Mouse (Mus musculus): ENCODE data around the gene Col4a2.

Col4a2 gene

GRCm38 (mm10) chr8:11312349-11313175, at the start of gene Col4a2, which contains the start of gene Col4a1:
Gene Col4a2, plus strand, starts transcription at chr8:11312805.
Gene Col4a1, minus strand, starts transcription at chr8:11312826.
- DNase-seq (ENCODE audit: low read depth in 1 of 2, low spot score in 2 of 2), result no peak

GRCm38 (mm10) chr8:11263848-11264247, 48.8 kb upstream of the Col4a2 start:
- DNase-seq (ENCODE audit: low read depth in 1 of 2, low spot score in 2 of 2), result no peak

GRCm38 (mm10) chr8:11265971-11266370, 46.6 kb upstream of the Col4a2 start:
- no peak for DNase-seq (ENCODE audit: low read depth in 1 of 2, low spot score in 2 of 2)

GRCm38 (mm10) chr8:11266471-11266870, 46.1 kb upstream of the Col4a2 start:
- DNase-seq (ENCODE audit: low read depth in 1 of 2, low spot score in 2 of 2), result no peak

GRCm38 (mm10) chr8:11268753-11269152, 43.9 kb upstream of the Col4a2 start:
- no peak for DNase-seq (ENCODE audit: low read depth in 1 of 2, low spot score in 2 of 2)

DNA sequence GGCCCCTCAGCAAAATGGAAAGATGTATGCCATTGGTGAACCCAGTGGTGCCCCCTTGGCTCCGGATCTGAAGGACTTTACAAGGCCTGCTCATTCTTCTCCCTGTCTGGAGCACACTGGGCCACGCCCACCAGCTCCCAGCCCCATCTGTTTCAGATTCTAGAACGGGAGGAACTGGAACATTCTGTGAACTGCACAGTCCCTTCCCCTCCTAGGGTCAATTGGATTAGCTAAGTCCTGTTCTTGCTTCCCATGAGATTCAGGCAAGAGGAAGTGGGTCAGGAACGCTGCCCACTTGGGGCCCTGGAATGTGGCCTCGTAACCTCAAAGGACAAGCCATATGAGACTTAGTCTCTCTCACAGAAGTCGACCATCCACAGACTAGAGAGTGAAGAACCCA, 41.8 kb upstream of the Col4a2 start:
- DNase-seq (ENCODE audit: low read depth in 1 of 2, low spot score in 2 of 2), result no peak

- no peak for DNase-seq (ENCODE audit: low read depth in 1 of 2, low spot score in 2 of 2)
Measured at GRCm38 (mm10) chr8:11272205-11272604, 40.4 kb upstream of the Col4a2 start.

- no peak for DNase-seq (ENCODE audit: low read depth in 1 of 2, low spot score in 2 of 2)
Measured at GRCm38 (mm10) chr8:11273506-11274158, 39.0 kb upstream of the Col4a2 start.

DNA sequence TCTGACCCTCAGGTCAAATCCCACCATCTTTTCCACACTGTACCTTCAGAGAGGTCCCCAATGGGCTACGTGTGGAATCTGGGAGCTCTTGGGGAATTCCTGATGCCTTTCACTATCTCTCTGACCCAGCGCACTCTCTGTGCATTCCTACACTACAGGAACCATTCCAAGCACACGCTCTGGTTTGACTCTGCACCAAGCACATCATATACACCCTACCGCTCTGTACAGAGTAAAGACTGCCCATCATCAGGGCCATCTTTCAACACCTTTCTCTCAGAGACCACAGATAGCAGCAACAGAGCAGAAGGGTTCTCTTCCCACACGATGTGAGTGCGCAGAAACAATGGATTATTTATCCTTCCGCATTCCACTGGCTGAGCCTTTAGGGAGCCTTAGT, 38.2 kb upstream of the Col4a2 start:
- no peak for DNase-seq (ENCODE audit: low read depth in 1 of 2, low spot score in 2 of 2)

GRCm38 (mm10) chr8:11276286-11276685, 36.3 kb upstream of the Col4a2 start:
- no peak for DNase-seq (ENCODE audit: low read depth in 1 of 2, low spot score in 2 of 2)

- no peak for DNase-seq (ENCODE audit: low read depth in 1 of 2, low spot score in 2 of 2)
Measured at GRCm38 (mm10) chr8:11277602-11278051, 35.0 kb upstream of the Col4a2 start.

- DNase-seq (ENCODE audit: low read depth in 1 of 2, low spot score in 2 of 2), result no peak
Measured at GRCm38 (mm10) chr8:11278101-11278611, 34.4 kb upstream of the Col4a2 start.

DNA sequence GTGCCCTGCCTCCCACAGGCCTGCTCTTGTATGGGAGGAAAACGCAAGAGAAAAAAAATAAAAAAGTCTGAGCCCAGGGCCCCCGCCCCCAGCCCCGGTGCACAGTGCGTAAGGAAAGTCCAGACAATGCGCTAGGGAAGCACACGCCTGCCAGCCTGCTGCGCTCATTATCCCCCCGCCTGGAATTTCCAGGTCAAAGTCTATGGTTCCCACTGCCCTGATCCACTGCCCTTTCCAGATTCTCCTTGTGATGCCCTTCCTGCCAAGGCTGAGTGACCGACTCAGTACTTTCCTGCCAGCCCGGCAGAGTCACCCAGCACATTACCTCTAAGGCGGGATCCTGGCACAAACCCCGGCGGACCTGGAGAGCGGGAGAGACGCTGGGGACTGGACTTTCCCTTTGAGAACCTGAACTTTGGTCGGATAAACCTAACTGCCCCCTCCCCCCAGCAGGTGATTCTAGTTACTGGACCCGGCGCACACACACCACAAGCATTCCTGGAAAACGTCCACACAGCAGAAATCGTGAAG, 33.2 kb upstream of the Col4a2 start:
- no peak for DNase-seq (ENCODE audit: low read depth in 1 of 2, low spot score in 2 of 2)

DNA sequence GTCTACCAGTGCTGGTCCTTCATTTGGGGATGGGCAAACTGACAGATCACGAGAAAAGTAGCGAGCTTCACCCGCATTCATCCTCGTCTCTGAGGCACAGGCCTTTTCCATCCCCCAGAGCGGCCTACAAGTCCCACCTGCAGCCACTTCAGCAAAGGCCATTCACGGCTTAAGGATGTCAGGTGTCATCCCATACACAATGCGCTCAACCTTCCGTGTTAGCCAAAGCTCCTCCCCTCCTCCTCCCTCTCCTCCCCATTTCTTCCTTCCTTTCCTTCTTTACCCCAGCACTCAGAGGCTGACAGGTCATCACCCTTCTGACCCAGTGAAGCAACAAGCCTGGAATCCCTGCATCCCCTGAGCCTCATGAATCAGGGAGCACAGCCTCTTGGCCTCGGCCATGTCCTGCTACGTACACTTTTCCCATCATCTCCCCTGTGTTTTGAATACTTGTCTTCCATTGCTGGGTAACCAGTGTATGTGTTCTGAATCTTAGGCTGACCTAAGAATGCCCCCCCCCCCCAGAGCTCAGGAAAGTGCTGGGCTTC, 31.8 kb upstream of the Col4a2 start:
- DNase-seq (ENCODE audit: low read depth in 1 of 2, low spot score in 2 of 2), result no peak

DNA sequence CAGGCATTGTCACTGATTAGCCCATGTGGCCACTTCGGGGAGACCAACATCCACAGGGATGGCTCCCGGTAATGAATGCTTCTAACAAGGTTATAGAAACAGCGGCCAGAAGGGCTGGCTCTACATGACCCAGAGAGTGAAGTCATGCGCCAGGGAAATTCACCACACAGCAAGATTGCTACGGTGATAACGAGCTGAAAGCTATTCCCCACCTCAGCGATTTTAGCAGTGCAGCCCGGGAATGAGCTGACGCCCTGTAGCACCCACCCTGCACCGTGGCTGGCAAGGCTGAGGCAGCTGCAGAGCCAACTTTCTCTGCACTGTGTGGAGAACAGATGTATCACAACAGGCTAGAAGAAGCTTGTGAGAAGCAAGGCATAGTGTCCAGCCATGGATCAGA, 30.5 kb upstream of the Col4a2 start:
- no peak for DNase-seq (ENCODE audit: low read depth in 1 of 2, low spot score in 2 of 2)

DNA sequence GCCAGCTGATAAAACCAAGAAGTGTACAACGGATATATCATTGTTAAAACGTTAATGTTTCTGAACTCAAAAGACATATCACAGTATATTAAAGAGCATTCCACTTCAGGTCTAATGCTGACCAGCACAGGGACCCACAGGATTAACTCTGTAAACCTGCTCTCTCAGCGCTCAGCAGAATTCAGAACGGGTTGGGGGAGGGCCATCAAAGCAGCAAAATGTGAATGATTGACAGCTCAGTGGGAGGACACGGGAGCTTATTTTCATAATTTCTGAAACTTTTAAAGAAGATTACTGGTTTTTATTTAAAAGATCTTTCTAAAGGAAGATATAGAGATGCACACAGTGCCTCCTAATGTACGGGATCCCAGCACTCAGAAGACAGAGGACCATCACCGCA, 29.9 kb upstream of the Col4a2 start:
- no peak for DNase-seq (ENCODE audit: low read depth in 1 of 2, low spot score in 2 of 2)

DNA sequence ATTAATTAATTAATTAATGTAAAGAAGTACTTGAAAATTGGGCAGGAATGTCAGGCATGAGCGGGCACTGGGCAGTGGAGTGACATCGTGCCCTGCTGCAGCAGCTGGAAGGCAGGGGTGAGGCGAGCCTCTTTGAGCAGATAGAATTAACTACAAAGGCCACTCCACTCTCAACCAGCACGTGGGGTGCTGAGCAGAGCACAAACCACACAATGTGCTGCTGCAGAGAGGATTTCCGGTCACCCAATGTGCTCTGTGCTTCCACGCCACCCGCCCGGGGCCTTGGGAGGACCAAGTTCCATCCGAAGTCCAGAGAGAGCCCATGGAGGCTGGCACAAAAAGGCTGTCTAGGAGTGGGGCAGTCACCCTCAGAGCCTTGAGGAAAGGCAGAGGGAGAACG, 29.4 kb upstream of the Col4a2 start:
- DNase-seq (ENCODE audit: low read depth in 1 of 2, low spot score in 2 of 2), result no peak

DNA sequence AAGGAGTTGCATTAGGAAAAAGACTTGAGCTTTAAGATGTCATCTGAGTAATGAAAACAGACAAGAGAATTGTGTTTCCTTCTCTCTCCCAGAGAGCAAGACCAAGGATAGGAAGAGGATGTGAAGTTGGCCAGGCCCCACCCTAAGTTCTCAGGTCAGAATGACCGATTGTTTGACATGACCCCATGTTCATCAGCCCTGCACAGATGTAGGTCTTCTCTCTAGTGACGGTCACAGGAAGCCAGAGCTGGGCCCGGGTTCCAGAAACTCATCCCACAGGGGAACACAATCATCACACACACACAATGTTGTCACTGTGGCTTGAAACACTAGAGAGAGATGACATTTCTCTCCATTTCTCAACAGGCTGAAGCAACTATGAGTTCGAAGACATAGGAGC, 27.2 kb upstream of the Col4a2 start:
- no peak for DNase-seq (ENCODE audit: low read depth in 1 of 2, low spot score in 2 of 2)

- DNase-seq (ENCODE audit: low read depth in 1 of 2, low spot score in 2 of 2), result no peak
Measured at GRCm38 (mm10) chr8:11287139-11287538, 25.5 kb upstream of the Col4a2 start.

DNA sequence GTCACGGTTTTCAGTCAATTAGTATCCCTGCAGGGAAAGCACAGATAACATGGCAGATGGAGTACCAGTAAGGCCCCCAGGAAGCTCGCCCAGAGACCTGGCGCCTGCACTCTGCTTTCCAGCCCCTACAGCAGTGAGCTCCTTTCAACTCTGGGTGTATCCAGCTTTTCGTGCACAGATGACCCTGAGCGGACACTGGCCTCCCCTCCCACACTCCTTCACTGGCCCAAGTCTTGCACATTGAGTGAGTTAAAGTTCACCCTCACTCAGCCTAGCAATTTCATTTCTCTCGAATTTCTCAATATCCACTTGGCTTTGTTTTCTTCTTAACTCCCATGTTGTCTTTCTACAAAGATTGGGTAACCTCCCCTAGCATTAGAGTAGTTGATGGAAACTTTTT, 24.3 kb upstream of the Col4a2 start:
- DNase-seq (ENCODE audit: low read depth in 1 of 2, low spot score in 2 of 2), result no peak

DNA sequence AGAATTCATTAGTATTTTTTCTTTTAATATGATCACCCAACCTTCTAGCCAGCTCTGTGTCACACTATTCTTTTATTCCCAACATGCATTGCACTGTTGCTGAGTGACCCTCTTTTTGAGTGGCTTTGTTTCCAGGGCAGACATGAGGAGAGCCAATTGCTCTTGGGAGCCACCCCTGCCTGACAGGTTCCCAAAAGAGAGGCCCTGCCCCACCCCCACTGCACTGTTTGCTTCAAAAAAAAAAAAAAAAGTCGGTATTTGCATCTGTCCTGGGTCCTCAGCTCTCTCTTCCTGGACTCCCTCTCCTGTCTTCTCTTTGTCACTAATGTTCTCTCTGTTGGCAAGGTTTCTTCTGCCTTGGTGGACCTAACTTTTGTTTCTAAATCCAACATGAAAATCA, 22.1 kb upstream of the Col4a2 start:
- DNase-seq (ENCODE audit: low read depth in 1 of 2, low spot score in 2 of 2), result no peak

- DNase-seq (ENCODE audit: low read depth in 1 of 2, low spot score in 2 of 2), result no peak
Measured at GRCm38 (mm10) chr8:11292611-11293010, 20.0 kb upstream of the Col4a2 start.
